9 mouse cellular contexts compared by ENCODE assay signal in the genomic region with DNA sequence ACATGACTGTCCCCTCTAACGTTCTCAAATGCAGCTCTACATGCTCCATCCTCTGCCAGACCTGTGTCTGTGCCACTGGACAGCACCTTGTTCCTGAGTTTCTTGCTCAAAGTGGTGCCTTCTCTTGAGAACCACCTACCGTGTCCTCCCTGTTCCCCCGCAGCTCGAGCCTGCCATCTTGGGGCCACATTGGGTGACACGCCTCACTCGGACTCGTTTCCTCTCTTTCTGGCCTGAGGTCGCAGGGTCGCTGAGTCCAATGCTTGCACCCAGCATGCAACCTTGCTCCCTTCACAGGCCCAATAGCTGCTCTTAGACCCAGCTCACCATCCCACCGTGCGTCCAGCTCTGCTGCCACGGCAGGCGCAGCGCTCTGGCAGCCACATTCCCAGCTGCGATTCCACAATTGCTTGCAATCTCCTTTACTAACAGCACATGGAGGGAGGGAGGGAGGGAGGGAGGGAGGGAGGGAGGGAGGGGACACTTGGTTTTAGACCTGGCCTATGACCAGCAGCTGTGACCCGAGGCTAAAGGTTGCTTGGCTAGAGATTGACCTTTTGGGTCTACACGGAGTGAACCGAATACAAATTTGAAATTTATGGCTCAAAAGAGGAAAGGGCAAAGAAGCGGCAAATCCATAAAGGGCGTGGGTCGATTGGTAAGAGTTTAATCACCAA. TPM values are rescaled to one million over a fixed set of nuclear protein-coding genes. Genes with fewer than 3 reads are reported as not detected.
A peak's percentile ranks its signal among the peaks of the same experiment; 100 is the strongest.
DNase-seq lines count a peak whose midpoint lies in the region; ATAC-seq and TF ChIP-seq lines count a peak whose summit lies in the region.
"Had no signal": no experiment of that assay in that cellular context is flagged by ENCODE, and none has a peak within 500 bp of the region (broad histone marks: within the 10 kb centered on the region; RNA-seq: fewer than 3 reads in every experiment).

No protein-coding gene starts in this region.

- H3K79me3 ChIP-seq in C2C12 (ENCODE audit: low read depth), result peaks cover 20% of the 10 kb centered on the region

- 8% methylated on average over 21 of the region's 21 CpGs for WGBS in kidney, embryonic 15.5 days
- 19% methylated on average over 21 of the region's 21 CpGs for WGBS in liver, embryonic 12.5 days (ENCODE audit: insufficient replicate concordance)
- WGBS in neural tube, embryonic 11.5 days, result 4% methylated on average over 21 of the region's 21 CpGs
- WGBS in stomach, postnatal 0 days, result 15% methylated on average over 21 of the region's 21 CpGs

- no peak overlapping the region for H3K4me3 ChIP-seq in C2C12 (ENCODE audit: insufficient read depth, poor library complexity, severe bottlenecking)
- H3K4me3 ChIP-seq in kidney, embryonic 15.5 days (replicated peaks), result no peak overlapping the region
- H3K4me3 ChIP-seq in liver, embryonic 12.5 days, result no peak overlapping the region
- H3K4me3 ChIP-seq in neural tube, embryonic 11.5 days (ENCODE audit: low read depth, low read length), result no peak overlapping the region
- H3K4me3 ChIP-seq in stomach, postnatal 0 days (ENCODE audit: low read depth, low read length), result no peak overlapping the region
- H3K4me3 ChIP-seq: hindbrain, embryonic 15.5 days had no signal

- H3K9ac ChIP-seq in kidney, embryonic 15.5 days, result 0 out of 2 replicates have a peak overlapping the region, but pooled peaks have one; percentile 17
- H3K9ac ChIP-seq in liver, embryonic 12.5 days, result no peak overlapping the region
- peak overlapping the region; percentile 26; the same call in 1 of the 2 replicates for H3K9ac ChIP-seq in neural tube, embryonic 11.5 days (ENCODE audit: low read length)
- no peak overlapping the region for H3K9ac ChIP-seq in stomach, postnatal 0 days (ENCODE audit: low read length)
- H3K9ac ChIP-seq: hindbrain, embryonic 15.5 days had no signal

- H3K36me3 ChIP-seq in C2C12 (ENCODE audit: control insufficient read depth, insufficient read depth), result peaks cover 22% of the 10 kb centered on the region
- H3K36me3 ChIP-seq in kidney, embryonic 15.5 days, result peaks cover 29% of the 10 kb centered on the region
- peaks cover 24% of the 10 kb centered on the region for H3K36me3 ChIP-seq in liver, embryonic 12.5 days
- H3K36me3 ChIP-seq in neural tube, embryonic 11.5 days (ENCODE audit: control insufficient read depth, insufficient read depth, low read length), result peaks cover 5% of the 10 kb centered on the region
- peaks cover 6% of the 10 kb centered on the region; the same call in 1 of the 2 replicates for H3K36me3 ChIP-seq in stomach, postnatal 0 days (ENCODE audit: control insufficient read depth, insufficient read depth, low read length)

- DNase-seq in adrenal gland, adult 2 months, result peak; percentile 88
- peak; percentile 87 for DNase-seq in embryo, embryonic 9.5 days (ENCODE audit: extremely low spot score)
- peak; percentile 75 for DNase-seq in heart, adult 8-10 months (ENCODE audit: low spot score)
- DNase-seq in neural tube, embryonic 11.5 days (ENCODE audit: low spot score), result peak; percentile 81
- peak; percentile 84 for DNase-seq in stomach, postnatal 0 days (ENCODE audit: low spot score)

- peaks cover 32% of the 10 kb centered on the region for H3K79me2 ChIP-seq in C2C12 (ENCODE audit: control insufficient read depth, insufficient read depth)

- no peak for TF ChIP-seq EP300 in stomach, postnatal 0 days (optimal IDR thresholded peaks at IDR 0.05)

- peak overlapping the region; percentile 38; the same call in 1 of the 2 replicates for H3K4me2 ChIP-seq in kidney, embryonic 15.5 days
- H3K4me2 ChIP-seq in liver, embryonic 12.5 days, result peak overlapping the region; percentile 48
- H3K4me2 ChIP-seq in neural tube, embryonic 11.5 days (ENCODE audit: low read depth), result no peak overlapping the region
- H3K4me2 ChIP-seq in stomach, postnatal 0 days (replicated peaks; ENCODE audit: low read depth), result peak overlapping the region; percentile 23; the same call in 1 of the 2 replicates
- H3K4me2 ChIP-seq: hindbrain, embryonic 15.5 days had no signal

- ATAC-seq in kidney, embryonic 15.5 days (replicated peaks; ENCODE audit: low FRiP score), result 0 out of 2 replicates have a peak, but pooled peaks have one; percentile 8
- no peak for ATAC-seq in liver, embryonic 12.5 days
- no peak for ATAC-seq in neural tube, embryonic 11.5 days (ENCODE audit: insufficient read depth, low FRiP score, low TSS enrichment)
- ATAC-seq in stomach, postnatal 0 days (ENCODE audit: low FRiP score, low TSS enrichment), result peak; percentile 19; the same call in 1 of the 2 replicates

- H3K27me3 ChIP-seq in C2C12 (ENCODE audit: control insufficient read depth, insufficient read depth, insufficient read length), result no peaks in the 10 kb centered on the region
- no peaks in the 10 kb centered on the region for H3K27me3 ChIP-seq in kidney, embryonic 15.5 days
- no peaks in the 10 kb centered on the region for H3K27me3 ChIP-seq in liver, embryonic 12.5 days (replicated peaks)
- no peaks in the 10 kb centered on the region for H3K27me3 ChIP-seq in neural tube, embryonic 11.5 days (ENCODE audit: control insufficient read depth, insufficient read depth, low read length)
- H3K27me3 ChIP-seq in stomach, postnatal 0 days (ENCODE audit: control insufficient read depth, insufficient read depth, low read length), result no peaks in the 10 kb centered on the region

- H3K4me1 ChIP-seq in kidney, embryonic 15.5 days, result peaks cover 36% of the 10 kb centered on the region
- peaks cover 38% of the 10 kb centered on the region for H3K4me1 ChIP-seq in liver, embryonic 12.5 days
- peaks cover 6% of the 10 kb centered on the region for H3K4me1 ChIP-seq in neural tube, embryonic 11.5 days (ENCODE audit: control insufficient read depth, insufficient read depth, low read length)
- no peaks in the 10 kb centered on the region for H3K4me1 ChIP-seq in stomach, postnatal 0 days (replicated peaks; ENCODE audit: control insufficient read depth, insufficient read depth)

- no peak overlapping the region for H3ac ChIP-seq in C2C12 (ENCODE audit: control insufficient read depth, insufficient read length, low read depth)

- TF ChIP-seq CTCF in C2C12 (IDR thresholded peaks at IDR 0.05; ENCODE audit: control insufficient read depth, insufficient read depth, insufficient read length), result peak; percentile 97
- TF ChIP-seq CTCF in stomach, postnatal 0 days (IDR thresholded peaks at IDR 0.05; ENCODE audit: low read depth), result peak; percentile 99

- H3K9me3 ChIP-seq in kidney, embryonic 15.5 days (replicated peaks), result no peaks in the 10 kb centered on the region
- H3K9me3 ChIP-seq in liver, embryonic 12.5 days (replicated peaks), result no peaks in the 10 kb centered on the region
- no peaks in the 10 kb centered on the region for H3K9me3 ChIP-seq in neural tube, embryonic 11.5 days (ENCODE audit: control insufficient read depth, low read length)
- no peaks in the 10 kb centered on the region for H3K9me3 ChIP-seq in stomach, postnatal 0 days (ENCODE audit: control insufficient read depth, low read length)
- H3K9me3 ChIP-seq: hindbrain, embryonic 15.5 days had no signal

- peak overlapping the region; percentile 58; the same call in 1 of the 2 replicates for H3K27ac ChIP-seq in kidney, embryonic 15.5 days
- H3K27ac ChIP-seq in liver, embryonic 12.5 days, result no peak overlapping the region
- no peak overlapping the region for H3K27ac ChIP-seq in neural tube, embryonic 11.5 days (ENCODE audit: low read depth, low read length)
- no peak overlapping the region for H3K27ac ChIP-seq in stomach, postnatal 0 days (replicated peaks)
- H3K27ac ChIP-seq: hindbrain, embryonic 15.5 days had no signal

RNA-seq across cellular contexts. Expression of gene Wdr18, which starts 1.7 kb away (rescaled TPM):
- 48.6 TPM for polyA plus RNA-seq in C2C12 (2012; fragmentation: generic; extraction: Trizol)
- 10 to 100 TPM; 29.4 to 31.5 TPM for total RNA-seq in adrenal gland, adult 2 months (2021)
- 66.1 and 66.8 TPM in 2 replicates for polyA plus RNA-seq in adrenal gland, adult 2 months (2012; rRNA removed)
- 10 to 100 TPM; 28.4 to 36.2 (median 29.6) TPM for total RNA-seq in heart, adult 8-10 months (2022)
- polyA plus RNA-seq in kidney, embryonic 15.5 days (2015; fragmentation: Nextera tagmentation; extraction: Ambion mirVana), result 115 TPM in 2 replicates
- polyA plus RNA-seq in liver, embryonic 12.5 days (2016; fragmentation: Nextera tagmentation; extraction: Ambion mirVana), result 99.9 and 114 TPM in 2 replicates
- polyA plus RNA-seq in neural tube, embryonic 11.5 days (2014; fragmentation: Nextera tagmentation; extraction: Ambion mirVana), result 115 TPM in 2 replicates
- 46.9 and 50.3 TPM in 2 replicates for polyA plus RNA-seq in stomach, postnatal 0 days (2015; fragmentation: Nextera tagmentation; extraction: Ambion mirVana)

RNA-seq across cellular contexts. Expression of gene Grin3b, which starts 12.2 kb away (rescaled TPM):
- 0.30 TPM for polyA plus RNA-seq in C2C12 (2012; fragmentation: generic; extraction: Trizol)
- total RNA-seq in adrenal gland, adult 2 months (2021), result under 1 TPM in 1 of 2 experiments, not detected in 1; 0.31 TPM
- 0.09 and 0.17 TPM in 2 replicates for polyA plus RNA-seq in adrenal gland, adult 2 months (2012; rRNA removed)
- total RNA-seq in heart, adult 8-10 months (2022), result under 1 TPM; 0.37 to 0.85 (median 0.63) TPM
- polyA plus RNA-seq in kidney, embryonic 15.5 days (2015; fragmentation: Nextera tagmentation; extraction: Ambion mirVana), result 0.31 and 0.39 TPM in 2 replicates
- 0.14 TPM in 2 replicates for polyA plus RNA-seq in liver, embryonic 12.5 days (2016; fragmentation: Nextera tagmentation; extraction: Ambion mirVana)
- polyA plus RNA-seq in neural tube, embryonic 11.5 days (2014; fragmentation: Nextera tagmentation; extraction: Ambion mirVana), result 0.16 and 0.30 TPM in 2 replicates
- 0.17 and 0.18 TPM in 2 replicates for polyA plus RNA-seq in stomach, postnatal 0 days (2015; fragmentation: Nextera tagmentation; extraction: Ambion mirVana)

RNA-seq across cellular contexts. Expression of gene Tmem259, which starts 25.9 kb away (rescaled TPM):
- polyA plus RNA-seq in C2C12 (2012; fragmentation: generic; extraction: Trizol), result 102 TPM
- 100 to 1,000 TPM; 142 to 143 TPM for total RNA-seq in adrenal gland, adult 2 months (2021)
- polyA plus RNA-seq in adrenal gland, adult 2 months (2012; rRNA removed), result 619 and 624 TPM in 2 replicates
- 100 to 1,000 TPM; 116 to 120 (median 117) TPM for total RNA-seq in heart, adult 8-10 months (2022)
- 15.7 and 17.5 TPM in 2 replicates for polyA plus RNA-seq in kidney, embryonic 15.5 days (2015; fragmentation: Nextera tagmentation; extraction: Ambion mirVana)
- polyA plus RNA-seq in liver, embryonic 12.5 days (2016; fragmentation: Nextera tagmentation; extraction: Ambion mirVana), result 17.2 and 17.5 TPM in 2 replicates
- 16.1 and 17.7 TPM in 2 replicates for polyA plus RNA-seq in neural tube, embryonic 11.5 days (2014; fragmentation: Nextera tagmentation; extraction: Ambion mirVana)
- 18.5 and 19.1 TPM in 2 replicates for polyA plus RNA-seq in stomach, postnatal 0 days (2015; fragmentation: Nextera tagmentation; extraction: Ambion mirVana)

RNA-seq across cellular contexts. Expression of gene Cnn2, which starts 30.1 kb away (rescaled TPM):
- 437 TPM for polyA plus RNA-seq in C2C12 (2012; fragmentation: generic; extraction: Trizol)
- 10 to 100 TPM; 29.5 to 50.1 TPM for total RNA-seq in adrenal gland, adult 2 months (2021)
- 53.0 and 58.8 TPM in 2 replicates for polyA plus RNA-seq in adrenal gland, adult 2 months (2012; rRNA removed)
- total RNA-seq in heart, adult 8-10 months (2022), result 10 to 100 TPM; 27.1 to 35.7 (median 33.3) TPM
- 253 and 292 TPM in 2 replicates for polyA plus RNA-seq in kidney, embryonic 15.5 days (2015; fragmentation: Nextera tagmentation; extraction: Ambion mirVana)
- 68.2 and 75.4 TPM in 2 replicates for polyA plus RNA-seq in liver, embryonic 12.5 days (2016; fragmentation: Nextera tagmentation; extraction: Ambion mirVana)
- 167 and 187 TPM in 2 replicates for polyA plus RNA-seq in neural tube, embryonic 11.5 days (2014; fragmentation: Nextera tagmentation; extraction: Ambion mirVana)
- 236 and 245 TPM in 2 replicates for polyA plus RNA-seq in stomach, postnatal 0 days (2015; fragmentation: Nextera tagmentation; extraction: Ambion mirVana)

RNA-seq across cellular contexts. Expression of gene Arid3a, which starts 31.4 kb away (rescaled TPM):
- polyA plus RNA-seq in C2C12 (2012; fragmentation: generic; extraction: Trizol), result 0.74 TPM
- 1 to 10 TPM; 4.6 to 6.5 TPM for total RNA-seq in adrenal gland, adult 2 months (2021)
- polyA plus RNA-seq in adrenal gland, adult 2 months (2012; rRNA removed), result 5.9 and 9.1 TPM in 2 replicates
- total RNA-seq in heart, adult 8-10 months (2022), result 1 to 10 TPM; 1.2 to 1.7 (median 1.3) TPM
- 7.3 and 7.4 TPM in 2 replicates for polyA plus RNA-seq in kidney, embryonic 15.5 days (2015; fragmentation: Nextera tagmentation; extraction: Ambion mirVana)
- polyA plus RNA-seq in liver, embryonic 12.5 days (2016; fragmentation: Nextera tagmentation; extraction: Ambion mirVana), result 5.6 and 6.4 TPM in 2 replicates
- 7.0 and 8.5 TPM in 2 replicates for polyA plus RNA-seq in neural tube, embryonic 11.5 days (2014; fragmentation: Nextera tagmentation; extraction: Ambion mirVana)
- polyA plus RNA-seq in stomach, postnatal 0 days (2015; fragmentation: Nextera tagmentation; extraction: Ambion mirVana), result 3.2 and 3.5 TPM in 2 replicates

Comparison
In these comparisons a context has a peak if more than half of its experiments do, and no peak if none do; other contexts are left out.
1. ATAC-seq: peak in kidney, embryonic 15.5 days (single experiment) and stomach, postnatal 0 days (single experiment); none in liver, embryonic 12.5 days (single experiment) and neural tube, embryonic 11.5 days (single experiment).
2. H3K9ac ChIP-seq: peak in kidney, embryonic 15.5 days (single experiment) and neural tube, embryonic 11.5 days (single experiment); none in liver, embryonic 12.5 days (single experiment) and stomach, postnatal 0 days (single experiment).
3. Peak in every context shown above with its lines, with median percentiles within 50 percentile points of each other: DNase-seq.